Mouse (Mus musculus) myocyte (in vitro differentiated cells): ENCODE data around the gene Hnrnpl.

Experiments used
- CEBPB ChIP-seq: IDR thresholded peaks from 2 replicates; pipeline ENCODE4 v1.6.1; 2011; ENCODE audit warnings: mild to moderate bottlenecking, moderate library complexity; ENCODE audit not compliant: poor library complexity, insufficient read depth, severe bottlenecking
- E2F4 ChIP-seq: IDR thresholded peaks from one replicate; pipeline ENCODE4 v1.6.1; 2011; ENCODE audit warnings: mild to moderate bottlenecking, control low read depth, moderate library complexity; ENCODE audit not compliant: insufficient read depth
- MAX ChIP-seq: IDR thresholded peaks from one replicate; pipeline ENCODE4 v1.6.1; 2011; ENCODE audit warnings: low read depth, mild to moderate bottlenecking, control low read depth
- MYOD1 ChIP-seq, 3 experiments: IDR thresholded peaks; one replicate each; pipeline ENCODE4 v1.6.1; 2011; ENCODE audit warnings: control low read depth in 2 of 3, low read depth in 2 of 3, mild to moderate bottlenecking in 2 of 3, moderate library complexity in 1 of 3; ENCODE audit not compliant: insufficient read length in 2 of 3, control insufficient read depth in 1 of 3
- MYOG ChIP-seq, 3 experiments: IDR thresholded peaks; one replicate each; pipeline ENCODE4 v1.6.1; 2011; ENCODE audit warnings: control low read depth in 2 of 3, low read depth in 2 of 3, mild to moderate bottlenecking in 2 of 3; ENCODE audit not compliant: insufficient read length in 2 of 3, control insufficient read depth in 1 of 3, insufficient read depth in 1 of 3
- POLR2A ChIP-seq: IDR thresholded peaks from one replicate; pipeline ENCODE4 v1.6.1; 2011; ENCODE audit warnings: low read depth, mild to moderate bottlenecking, control low read depth, moderate library complexity; ENCODE audit not compliant: insufficient read length
- POLR2AphosphoS2 ChIP-seq: IDR thresholded peaks from one replicate; pipeline ENCODE4 v1.6.1; 2011; ENCODE audit warnings: low read depth, control low read depth; ENCODE audit not compliant: insufficient read length
- REST ChIP-seq: IDR thresholded peaks from one replicate; pipeline ENCODE4 v1.6.1; 2011; ENCODE audit warnings: mild to moderate bottlenecking, control low read depth, moderate library complexity; ENCODE audit not compliant: insufficient read depth, insufficient read length
- SRF ChIP-seq: IDR thresholded peaks from one replicate; pipeline ENCODE4 v1.6.1; 2011; ENCODE audit warnings: low read depth; ENCODE audit not compliant: control insufficient read depth, insufficient read length
- TCF12 ChIP-seq: IDR thresholded peaks from one replicate; pipeline ENCODE4 v1.6.1; 2011; ENCODE audit warnings: mild to moderate bottlenecking, control low read depth; ENCODE audit not compliant: poor library complexity, insufficient read depth, severe bottlenecking
- TCF3 ChIP-seq: IDR thresholded peaks from one replicate; pipeline ENCODE4 v1.6.1; 2011; ENCODE audit warnings: low read depth, control low read depth; ENCODE audit not compliant: insufficient read length
- USF1 ChIP-seq: IDR thresholded peaks from one replicate; pipeline ENCODE4 v1.6.1; 2011; ENCODE audit warnings: low read depth, mild to moderate bottlenecking, control low read depth, moderate library complexity

DNA sequence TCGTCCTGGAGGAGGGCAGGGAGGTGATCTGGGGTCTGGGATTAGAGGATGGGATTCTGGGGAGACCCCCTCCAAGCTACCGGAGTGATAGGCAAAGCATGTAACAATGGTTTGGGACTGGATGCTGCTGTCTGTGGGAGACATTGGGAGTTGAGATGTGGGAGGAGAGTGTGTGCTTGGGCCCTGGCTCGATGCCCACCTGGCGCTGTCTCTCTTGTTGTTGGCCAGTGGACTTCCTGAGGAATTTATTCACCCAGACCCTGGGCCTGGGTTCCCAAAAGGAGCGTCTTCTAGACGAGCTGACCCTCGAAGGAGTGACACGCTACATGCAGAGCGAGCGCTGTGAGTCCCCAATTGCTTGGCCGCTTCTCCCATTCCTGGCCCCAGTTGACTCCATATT, 36.5 kb upstream of the Hnrnpl start:
- no peak for TF ChIP-seq USF1
- no peak for TF ChIP-seq REST
- no peak for TF ChIP-seq POLR2A
- no peak for TF ChIP-seq SRF
- TF ChIP-seq MAX = no peak
- no peak for TF ChIP-seq POLR2AphosphoS2
- TF ChIP-seq MYOG (IDR thresholded peaks at IDR 0.05; ENCODE audit: control insufficient read depth in 1 of 3, insufficient read depth in 1 of 3, insufficient read length in 2 of 3, low read depth in 2 of 3) = no peak
- TF ChIP-seq CEBPB = no peak
- TF ChIP-seq E2F4 = no peak
- no peak for TF ChIP-seq MYOD1 (IDR thresholded peaks at IDR 0.05; ENCODE audit: control insufficient read depth in 1 of 3, insufficient read length in 2 of 3, low read depth in 2 of 3)
- no peak for TF ChIP-seq TCF12
- TF ChIP-seq TCF3 = no peak
